Mouse (Mus musculus) embryonic facial prominence, embryonic 10.5 days (tissue): Measurements from ENCODE around the gene Sel1l. TPM values are rescaled to one million over a fixed set of nuclear protein-coding genes. Genes with fewer than 3 reads are reported as not detected.
A peak's percentile ranks its signal among the peaks of the same experiment; 100 is the strongest.

Source experiments
- DNase-seq: peaks from one replicate; pipeline ENCODE4 v3.0.0-alpha.2; 2017; ENCODE audit warnings: low spot score
- H3K27ac ChIP-seq: fragments of 300-500 bp; sonication (generic); replicated peaks from 2 replicates; pipeline ENCODE4 v1.5.1; 2016; ENCODE audit warnings: mild to moderate bottlenecking
- H3K27me3 ChIP-seq: fragments of 300-500 bp; sonication (generic); replicated peaks from 2 replicates; pipeline ENCODE4 v1.6.1; 2016; ENCODE audit warnings: low read depth, mild to moderate bottlenecking; ENCODE audit not compliant: poor library complexity, severe bottlenecking
- H3K36me3 ChIP-seq: fragments of 300-500 bp; sonication (generic); replicated peaks from 2 replicates; pipeline ENCODE4 v1.6.1; 2016; ENCODE audit warnings: mild to moderate bottlenecking, moderate library complexity
- H3K4me1 ChIP-seq: fragments of 300-500 bp; sonication (generic); 2 replicates; pipeline ENCODE4 v1.6.1; 2016
- H3K4me3 ChIP-seq: fragments of 300-500 bp; sonication (generic); 2 replicates; pipeline ENCODE4 v1.5.1; 2016; ENCODE audit warnings: mild to moderate bottlenecking, moderate library complexity
- H3K9me3 ChIP-seq: fragments of 300-500 bp; sonication (generic); 2 replicates; pipeline ENCODE4 v1.6.1; 2016; ENCODE audit warnings: mild to moderate bottlenecking
- WGBS: fragments of 180-500 bp; shearing (Covaris S2); methylation state at CpG from one replicate; pipeline ENCODE4 v1.1.7; 2016; 5-methylcytosine and 5-hydroxymethylcytosine counted together
- polyA plus RNA-seq: library from polyadenylated mRNA; unstranded; fragments of >200 nt; fragmentation: Nextera tagmentation; extraction: Ambion mirVana; gene quantifications from 2 replicates; pipeline ENCODE4 v1.2.1, GENCODE M21; 2016

Sel1l gene
- polyA plus RNA-seq, 1 experiment from 2014 or later: 56.3 TPM

- WGBS: 87% methylated on average over 6 of the region's 6 CpGs
- no peaks in the 10 kb centered on the region for H3K4me1 ChIP-seq
- H3K9me3 ChIP-seq: no peaks in the 10 kb centered on the region
- peaks cover 56% of the 10 kb centered on the region for H3K36me3 ChIP-seq
- no peak overlapping the region for H3K27ac ChIP-seq
- H3K27me3 ChIP-seq: no peaks in the 10 kb centered on the region
- no peak for DNase-seq
- H3K4me3 ChIP-seq: no peak overlapping the region
These were observed 41.2 kb downstream of the Sel1l start for GRCm38 (mm10) chr12:91807761-91808160.

DNA sequence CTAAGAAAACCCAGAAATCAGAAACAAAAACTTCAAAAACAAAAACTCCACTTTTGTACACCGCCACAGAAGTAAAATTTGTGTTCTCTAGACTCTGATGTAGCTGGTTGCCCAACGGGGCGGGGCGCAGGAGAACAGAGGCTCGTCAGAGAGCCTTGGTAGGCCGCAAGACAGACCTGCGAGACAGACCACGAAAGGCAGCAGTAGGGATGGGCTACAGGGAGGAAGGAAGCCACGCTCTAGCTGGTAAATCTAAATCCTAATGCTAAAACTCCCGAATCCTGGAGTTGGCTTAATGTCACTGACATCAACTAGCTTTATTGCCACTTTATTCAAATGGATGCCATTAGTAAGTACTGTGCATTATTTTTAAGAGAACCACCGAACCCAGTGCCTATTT is 41.9 kb downstream of the Sel1l start:
- Histone ChIP-seq H3K9me3 (no peaks in the 10 kb centered on the region), H3K4me1 (no peaks in the 10 kb centered on the region), H3K27ac (no peak overlapping the region), H3K27me3 (no peaks in the 10 kb centered on the region), H3K4me3 (no peak overlapping the region), H3K36me3 (peaks cover 49% of the 10 kb centered on the region)
- WGBS: 93% methylated on average over 11 of the region's 11 CpGs
- no peak for DNase-seq

DNA sequence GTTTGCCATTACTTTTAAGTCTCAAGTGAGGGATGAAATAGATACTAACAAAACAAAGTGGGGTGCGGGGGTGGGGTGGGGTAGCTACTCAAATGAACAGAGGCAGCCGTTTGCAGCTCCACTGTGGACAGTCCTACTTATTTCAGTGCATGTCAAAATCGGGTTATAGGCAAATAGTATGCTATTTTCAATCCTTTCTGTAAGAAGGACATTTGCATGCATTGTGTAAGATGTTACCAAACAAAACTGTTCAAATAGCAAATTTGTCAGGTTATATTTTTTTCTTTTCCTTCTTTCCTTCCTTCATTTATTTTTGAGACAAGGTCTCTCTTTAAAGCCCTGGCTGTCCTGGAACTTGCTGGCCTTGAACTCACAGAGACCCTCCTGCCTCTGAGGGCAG is 44.7 kb downstream of the Sel1l start:
- Histone ChIP-seq H3K9me3 (no peaks in the 10 kb centered on the region), H3K4me1 (no peaks in the 10 kb centered on the region), H3K4me3 (no peak overlapping the region), H3K36me3 (peaks cover 23% of the 10 kb centered on the region), H3K27me3 (no peaks in the 10 kb centered on the region), H3K27ac (no peak overlapping the region)
- WGBS: 76% methylated on average over 3 of the region's 3 CpGs
- DNase-seq: no peak

DNA sequence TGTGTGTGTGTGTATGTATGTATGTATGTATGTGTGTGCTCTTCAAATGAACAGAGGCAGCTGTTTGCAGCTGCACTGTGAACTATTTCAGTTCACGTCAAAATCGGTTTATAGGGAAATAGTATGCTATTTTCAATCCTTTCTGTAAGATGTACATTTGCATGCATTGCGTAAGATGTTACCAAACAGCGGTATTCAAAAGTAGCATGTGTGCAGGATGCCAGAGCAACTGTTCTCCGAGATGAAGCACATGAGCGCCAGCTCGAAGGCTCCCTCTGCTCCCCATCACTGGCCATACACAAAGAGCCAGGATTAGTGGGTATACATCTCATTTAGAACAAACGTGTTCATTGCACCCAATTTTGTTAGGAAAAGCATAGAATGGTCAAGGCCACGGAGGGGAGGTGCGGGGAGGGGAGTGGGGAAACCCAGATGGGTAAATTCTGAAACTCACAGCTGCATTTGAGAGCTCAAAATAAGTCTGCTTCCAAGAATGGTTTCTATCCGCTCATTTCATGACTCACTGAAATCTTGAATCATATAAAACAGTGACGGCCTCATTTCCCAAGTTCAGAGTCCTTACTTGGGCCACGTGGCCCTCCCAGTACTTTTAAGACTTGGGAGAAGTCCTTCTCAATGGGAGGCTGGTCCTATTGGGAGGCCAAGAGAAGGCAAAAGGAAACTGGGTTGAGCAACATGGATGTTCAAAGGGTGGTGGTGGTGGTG is 45.6 kb downstream of the Sel1l start:
- WGBS: 87% methylated on average over 13 of the region's 13 CpGs
- Histone ChIP-seq H3K36me3 (peaks cover 14% of the 10 kb centered on the region), H3K27ac (no peak overlapping the region), H3K27me3 (no peaks in the 10 kb centered on the region), H3K4me3 (no peak overlapping the region), H3K9me3 (no peaks in the 10 kb centered on the region), H3K4me1 (no peaks in the 10 kb centered on the region)
- no peak for DNase-seq

DNA sequence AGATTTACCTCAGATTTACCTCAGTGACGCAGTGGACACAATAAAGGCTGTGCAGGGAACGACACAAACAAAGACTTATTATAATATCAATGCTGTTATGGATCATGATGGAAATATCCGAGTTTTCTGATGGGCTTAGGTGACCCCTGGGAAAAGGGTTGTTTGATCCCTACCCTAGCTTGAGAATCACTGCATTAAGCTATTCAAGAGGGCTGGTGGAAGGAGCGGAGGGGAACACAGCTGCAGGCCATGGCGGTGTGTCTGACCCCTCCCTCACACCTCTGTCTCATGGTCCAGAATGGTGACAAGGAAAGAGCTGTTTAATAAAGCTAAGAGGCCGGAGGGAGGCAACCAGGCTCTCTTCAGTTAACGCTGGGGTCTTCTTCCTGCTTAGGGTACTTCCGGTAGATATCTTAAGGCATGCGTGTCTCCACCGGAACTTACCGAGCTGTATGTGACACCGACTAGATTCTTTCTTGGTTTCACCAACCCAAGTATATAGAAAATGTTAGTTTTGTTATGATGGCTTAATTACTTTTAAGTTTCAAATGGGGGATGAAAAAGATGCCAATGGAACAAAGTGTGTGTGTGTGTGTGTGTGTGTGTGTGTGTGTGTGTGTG is 46.3 kb downstream of the Sel1l start:
- no peaks in the 10 kb centered on the region for H3K4me1 ChIP-seq
- no peaks in the 10 kb centered on the region for H3K9me3 ChIP-seq
- 89% methylated on average over 12 of the region's 12 CpGs for WGBS
- peaks cover 7% of the 10 kb centered on the region for H3K36me3 ChIP-seq
- H3K27me3 ChIP-seq: no peaks in the 10 kb centered on the region
- no peak overlapping the region for H3K27ac ChIP-seq
- H3K4me3 ChIP-seq: no peak overlapping the region
- no peak for DNase-seq

GRCm38 (mm10) chr12:91800861-91801385 is 48.0 kb downstream of the Sel1l start:
- Histone ChIP-seq H3K27me3 (no peaks in the 10 kb centered on the region), H3K4me1 (no peaks in the 10 kb centered on the region), H3K9me3 (no peaks in the 10 kb centered on the region), H3K36me3 (no peaks in the 10 kb centered on the region), H3K4me3 (no peak overlapping the region), H3K27ac (no peak overlapping the region)
- 83% methylated on average over 6 of the region's 6 CpGs for WGBS
- no peak for DNase-seq

DNA sequence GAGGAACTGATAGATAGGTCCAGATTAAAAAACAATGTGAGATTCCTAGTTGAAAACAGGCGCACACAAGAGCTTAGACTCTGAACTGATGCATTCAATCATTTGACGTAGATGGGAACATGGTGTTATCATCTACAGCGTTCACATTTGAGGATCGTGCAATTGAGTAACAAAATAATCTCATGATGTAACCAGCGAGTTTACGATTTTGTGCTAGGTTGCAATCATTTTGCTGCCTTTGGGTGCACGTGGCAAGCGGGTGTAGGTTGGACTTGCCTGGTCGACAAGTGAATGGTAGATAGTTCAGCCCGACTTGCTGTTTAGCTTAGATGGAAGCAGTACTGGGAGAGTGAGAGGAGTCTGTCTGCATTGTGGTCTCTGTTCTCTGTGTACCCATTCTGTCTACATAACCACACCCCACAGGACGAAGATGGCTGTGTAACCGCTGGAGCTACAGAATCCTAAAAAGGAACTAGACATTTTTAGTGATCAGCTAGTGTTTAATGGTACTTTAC is 49.1 kb downstream of the Sel1l start:
- H3K4me1 ChIP-seq: no peaks in the 10 kb centered on the region
- H3K9me3 ChIP-seq: no peaks in the 10 kb centered on the region
- H3K27ac ChIP-seq: no peak overlapping the region
- H3K36me3 ChIP-seq: no peaks in the 10 kb centered on the region
- no peak for DNase-seq
- 78% methylated on average over 12 of the region's 12 CpGs for WGBS
- no peak overlapping the region for H3K4me3 ChIP-seq
- H3K27me3 ChIP-seq: no peaks in the 10 kb centered on the region

DNA sequence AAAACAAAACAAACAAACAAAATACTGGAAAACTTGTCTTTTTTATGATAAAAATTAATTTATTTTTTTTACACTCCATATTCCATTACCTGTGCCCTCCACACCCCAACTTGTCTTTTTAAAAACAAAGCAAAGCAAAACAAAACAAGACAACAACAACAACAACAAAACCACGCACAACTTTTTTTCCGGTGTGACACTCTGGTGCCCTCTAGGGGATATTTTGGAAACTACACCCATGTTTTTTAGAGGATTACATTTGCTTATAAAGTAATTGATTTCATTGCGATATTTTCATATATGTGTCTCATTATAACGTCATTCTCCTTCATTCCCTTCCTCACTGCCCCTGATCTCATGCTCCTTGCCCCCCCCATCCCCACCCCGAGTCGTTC is 49.6 kb downstream of the Sel1l start:
- Histone ChIP-seq H3K4me1 (no peaks in the 10 kb centered on the region), H3K36me3 (no peaks in the 10 kb centered on the region), H3K27me3 (no peaks in the 10 kb centered on the region), H3K27ac (no peak overlapping the region), H3K9me3 (no peaks in the 10 kb centered on the region), H3K4me3 (no peak overlapping the region)
- WGBS: 24% methylated on average over 6 of the region's 6 CpGs
- DNase-seq: no peak

- DNase-seq: peak; percentile 19
- Histone ChIP-seq H3K27me3 (no peaks in the 10 kb centered on the region), H3K36me3 (no peaks in the 10 kb centered on the region), H3K27ac (no peak overlapping the region), H3K4me1 (no peaks in the 10 kb centered on the region), H3K9me3 (no peaks in the 10 kb centered on the region), H3K4me3 (no peak overlapping the region)
- WGBS: 79% methylated on average over 6 of the region's 6 CpGs
These were observed 50.1 kb downstream of the Sel1l start for GRCm38 (mm10) chr12:91798720-91799378.

GRCm38 (mm10) chr12:91796774-91797173 is 52.2 kb downstream of the Sel1l start:
- Histone ChIP-seq H3K36me3 (no peaks in the 10 kb centered on the region), H3K9me3 (no peaks in the 10 kb centered on the region), H3K4me1 (no peaks in the 10 kb centered on the region), H3K27me3 (no peaks in the 10 kb centered on the region), H3K4me3 (no peak overlapping the region), H3K27ac (no peak overlapping the region)
- 84% methylated on average over 4 of the region's 4 CpGs for WGBS
- DNase-seq: no peak

GRCm38 (mm10) chr12:91793266-91793665 is 55.7 kb downstream of the Sel1l start:
- no peak for DNase-seq
- no peak overlapping the region for H3K27ac ChIP-seq
- H3K36me3 ChIP-seq: no peaks in the 10 kb centered on the region
- H3K9me3 ChIP-seq: no peaks in the 10 kb centered on the region
- 78% methylated on average over 8 of the region's 8 CpGs for WGBS
- no peaks in the 10 kb centered on the region for H3K27me3 ChIP-seq
- no peak overlapping the region for H3K4me3 ChIP-seq
- no peaks in the 10 kb centered on the region for H3K4me1 ChIP-seq

- H3K27ac ChIP-seq: no peak overlapping the region
- no peak for DNase-seq
- WGBS: 75% methylated on average over 4 of the region's 4 CpGs
- no peaks in the 10 kb centered on the region for H3K9me3 ChIP-seq
- H3K27me3 ChIP-seq: no peaks in the 10 kb centered on the region
- H3K36me3 ChIP-seq: no peaks in the 10 kb centered on the region
- H3K4me1 ChIP-seq: peaks cover 1% of the 10 kb centered on the region; the same call in 1 of the 2 replicates
- H3K4me3 ChIP-seq: no peak overlapping the region
These were observed 57.1 kb downstream of the Sel1l start for GRCm38 (mm10) chr12:91791822-91792221.
